Comparison of ENCODE assay signal across 9 mouse cellular contexts in genomic region chr2:168553541-168553961, GRCm38 (mm10). TPM values are rescaled to one million over a fixed set of nuclear protein-coding genes. Genes with fewer than 3 reads are reported as not detected.
DNase-seq lines count a peak whose midpoint lies in the region; ATAC-seq lines count a peak whose summit lies in the region.
"Had no signal": no experiment of that assay in that cellular context is flagged by ENCODE, and none has a peak within 500 bp of the region (broad histone marks: within the 10 kb centered on the region; RNA-seq: fewer than 3 reads in every experiment).

No protein-coding gene starts in this region.

- ATAC-seq in heart, embryonic 11.5 days (replicated peaks; ENCODE audit: insufficient number of reproducible peaks, low FRiP score, low TSS enrichment), result peak; percentile 29; the same call in 1 of the 2 replicates
- ATAC-seq in limb, embryonic 11.5 days (ENCODE audit: insufficient number of reproducible peaks, low FRiP score, low TSS enrichment, low read depth), result no peak
- peak; percentile 15; the same call in 1 of the 2 replicates for ATAC-seq in midbrain, embryonic 16.5 days

- DNase-seq in heart, adult 8-10 months (ENCODE audit: low spot score), result no peak
- DNase-seq in embryonic facial prominence, embryonic 10.5 days (ENCODE audit: low spot score), result peak; percentile 45
- peak; percentile 52 for DNase-seq in limb, embryonic 11.5 days (ENCODE audit: low spot score)
- DNase-seq in cerebellum, adult 9-10 months, result no peak
- no peak for DNase-seq in layer of hippocampus, adult 8-10 months (ENCODE audit: low spot score in 2 of 2)
- DNase-seq in B cell, adult 2 months, result no peak
- DNase-seq: right cerebral cortex, postnatal 25 days had no signal

- no peaks in the 10 kb centered on the region for H3K9me3 ChIP-seq in heart, embryonic 11.5 days (replicated peaks; ENCODE audit: control insufficient read depth, low read length)
- H3K9me3 ChIP-seq in embryonic facial prominence, embryonic 10.5 days, result no peaks in the 10 kb centered on the region
- H3K9me3 ChIP-seq in limb, embryonic 11.5 days (ENCODE audit: control insufficient read depth, low read length), result no peaks in the 10 kb centered on the region
- no peaks in the 10 kb centered on the region for H3K9me3 ChIP-seq in midbrain, embryonic 16.5 days (replicated peaks; ENCODE audit: control insufficient read depth, low read length, poor library complexity, severe bottlenecking)

- H3K4me3 ChIP-seq in heart, embryonic 11.5 days (ENCODE audit: low read depth, low read length), result no peak overlapping the region
- peak overlapping the region; percentile 28; the same call in 1 of the 2 replicates for H3K4me3 ChIP-seq in embryonic facial prominence, embryonic 10.5 days
- no peak overlapping the region for H3K4me3 ChIP-seq in limb, embryonic 11.5 days (ENCODE audit: low read depth, low read length)
- H3K4me3 ChIP-seq in midbrain, embryonic 16.5 days (ENCODE audit: low read depth, low read length), result no peak overlapping the region

- peak overlapping the region; percentile 24; the same call in 1 of the 2 replicates for H3K9ac ChIP-seq in heart, embryonic 11.5 days (ENCODE audit: low read depth, low read length)
- peak overlapping the region; percentile 28; the same call in 1 of the 2 replicates for H3K9ac ChIP-seq in limb, embryonic 11.5 days (ENCODE audit: low read length)
- peak overlapping the region; percentile 32; the same call in 1 of the 2 replicates for H3K9ac ChIP-seq in midbrain, embryonic 16.5 days (ENCODE audit: low read depth, low read length)

- H3K27ac ChIP-seq in heart, embryonic 11.5 days (ENCODE audit: low read depth, low read length), result no peak overlapping the region
- H3K27ac ChIP-seq in embryonic facial prominence, embryonic 10.5 days (replicated peaks), result peak overlapping the region; percentile 68
- no peak overlapping the region for H3K27ac ChIP-seq in limb, embryonic 11.5 days (replicated peaks; ENCODE audit: low read depth, low read length)
- no peak overlapping the region for H3K27ac ChIP-seq in midbrain, embryonic 16.5 days (ENCODE audit: low read length)

- WGBS in heart, embryonic 11.5 days (ENCODE audit: insufficient replicate concordance), result 7% methylated on average over 18 of the region's 18 CpGs
- WGBS in embryonic facial prominence, embryonic 10.5 days, result 26% methylated on average over 18 of the region's 18 CpGs
- 10% methylated on average over 18 of the region's 18 CpGs for WGBS in limb, embryonic 11.5 days
- 46% methylated on average over 18 of the region's 18 CpGs for WGBS in midbrain, embryonic 16.5 days

- peaks cover 39% of the 10 kb centered on the region for H3K4me1 ChIP-seq in heart, embryonic 11.5 days (ENCODE audit: control insufficient read depth, insufficient read depth, low read length)
- peaks cover 71% of the 10 kb centered on the region for H3K4me1 ChIP-seq in embryonic facial prominence, embryonic 10.5 days
- H3K4me1 ChIP-seq in limb, embryonic 11.5 days (ENCODE audit: control insufficient read depth, insufficient read depth, low read length), result peaks cover 33% of the 10 kb centered on the region
- peaks cover 12% of the 10 kb centered on the region; the same call in 1 of the 2 replicates for H3K4me1 ChIP-seq in midbrain, embryonic 16.5 days (ENCODE audit: control insufficient read depth, insufficient read depth, low read length)

- no peaks in the 10 kb centered on the region for H3K36me3 ChIP-seq in heart, embryonic 11.5 days (ENCODE audit: control insufficient read depth, insufficient read depth, low read length)
- no peaks in the 10 kb centered on the region for H3K36me3 ChIP-seq in embryonic facial prominence, embryonic 10.5 days (replicated peaks)
- H3K36me3 ChIP-seq in limb, embryonic 11.5 days (ENCODE audit: control insufficient read depth, insufficient read depth, low read length), result no peaks in the 10 kb centered on the region
- no peaks in the 10 kb centered on the region for H3K36me3 ChIP-seq in midbrain, embryonic 16.5 days (ENCODE audit: control insufficient read depth, insufficient read depth, low read length)

- H3K4me2 ChIP-seq in heart, embryonic 11.5 days, result peak overlapping the region; percentile 46
- no peak overlapping the region; the same call in 1 of the 2 replicates for H3K4me2 ChIP-seq in limb, embryonic 11.5 days (ENCODE audit: low read depth, severe bottlenecking)
- no peak overlapping the region for H3K4me2 ChIP-seq in midbrain, embryonic 16.5 days (ENCODE audit: low read length)

- peaks cover 26% of the 10 kb centered on the region for H3K27me3 ChIP-seq in heart, embryonic 11.5 days (ENCODE audit: control insufficient read depth, insufficient read depth, low read length)
- H3K27me3 ChIP-seq in embryonic facial prominence, embryonic 10.5 days (replicated peaks; ENCODE audit: low read depth, poor library complexity, severe bottlenecking), result peaks cover 51% of the 10 kb centered on the region
- no peaks in the 10 kb centered on the region for H3K27me3 ChIP-seq in limb, embryonic 11.5 days (ENCODE audit: control insufficient read depth, insufficient read depth, low read length)
- no peaks in the 10 kb centered on the region for H3K27me3 ChIP-seq in midbrain, embryonic 16.5 days (ENCODE audit: control insufficient read depth, insufficient read depth, low read depth, low read length)

RNA-seq across cellular contexts. Expression of gene Nfatc2, which starts 47.9 kb away (rescaled TPM):
- 4.2 and 4.6 TPM in 2 replicates for polyA plus RNA-seq in heart, embryonic 11.5 days (2014; fragmentation: Nextera tagmentation; extraction: Ambion mirVana)
- total RNA-seq in heart, adult 8-10 months (2022), result 10 to 100 TPM in 3 of 4 experiments, 1 to 10 TPM in 1; 9.8 to 19.2 (median 16.3) TPM
- polyA plus RNA-seq in embryonic facial prominence, embryonic 10.5 days (2016; fragmentation: Nextera tagmentation; extraction: Ambion mirVana), result 0.45 and 0.66 TPM in 2 replicates
- polyA plus RNA-seq in limb, embryonic 11.5 days (2014; fragmentation: Nextera tagmentation; extraction: Ambion mirVana), result 4.9 and 5.8 TPM in 2 replicates
- polyA plus RNA-seq in midbrain, embryonic 16.5 days (2015; fragmentation: Nextera tagmentation; extraction: Ambion mirVana), result 3.8 and 4.5 TPM in 2 replicates
- total RNA-seq in layer of hippocampus, adult 8-10 months (2022), result 10 to 100 TPM; 17.8 to 22.0 (median 21.1) TPM

Comparison
In these comparisons a context has a peak if more than half of its experiments do, and no peak if none do; other contexts are left out.
1. DNase-seq: peak in embryonic facial prominence, embryonic 10.5 days (single experiment) and limb, embryonic 11.5 days (single experiment); none in heart, adult 8-10 months (single experiment), cerebellum, adult 9-10 months (single experiment), layer of hippocampus, adult 8-10 months (0 of 2) and B cell, adult 2 months (0 of 2).
2. Peak in every context shown above with its lines, with median percentiles within 50 percentile points of each other: H3K9ac ChIP-seq.